Mouse (Mus musculus) yolk sac, embryonic 10.5 days (tissue): ENCODE results near the gene Gm5168.
"Not testable (repeated sequence)": the region's sequence is repeated elsewhere in the genome, so short reads cannot be mapped to it uniquely, and the experiment has no call there.

Experiments
- DNase-seq: peaks from one replicate; pipeline ENCODE4 v3.0.0-alpha.2; 2017; ENCODE audit warnings: low spot score

The Gm5168 gene

GRCm38 (mm10) chrX:26050941-26051340 is at the start of gene Gm5168:
Gene Gm5168, minus strand, starts transcription at chrX:26051041.
- DNase-seq = not testable (repeated sequence)
